Mouse (Mus musculus): ENCODE results near the gene Tlk2. TPM values are rescaled to one million over a fixed set of nuclear protein-coding genes. Genes with fewer than 3 reads are reported as not detected.
"Not testable (repeated sequence)": the region's sequence is repeated elsewhere in the genome, so short reads cannot be mapped to it uniquely, and the experiment has no call there.

Gene Tlk2
- 21.5 and 23.7 TPM in 2 replicates for polyA plus RNA-seq (2015; fragmentation: Nextera tagmentation; extraction: Ambion mirVana)

- no peak within 1 kb of the TSS for H3K27ac ChIP-seq
- H3K9me3 ChIP-seq = no peaks in the 10 kb centered on the region
- peak within 1 kb of the TSS; percentile 95 for H3K4me3 ChIP-seq
- peaks cover 18% of the 10 kb centered on the region for H3K4me1 ChIP-seq
- ATAC-seq (ENCODE audit: low FRiP score, low read depth) = no peak
- no peak within 1 kb of the TSS for H3K9ac ChIP-seq
- H3K36me3 ChIP-seq = peaks cover 8% of the 10 kb centered on the region; the same call in 1 of the 2 replicates
- 43% methylated on average over 2 of the region's 2 CpGs for WGBS
- H3K27me3 ChIP-seq = no peaks in the 10 kb centered on the region
- H3K4me2 ChIP-seq (replicated peaks) = peak within 1 kb of the TSS; percentile 87
Observed at GRCm38 (mm10) chr11:105178516-105178915, at the start of gene Tlk2. Tlk2 (plus strand) TSS chr11:105178807.

GRCm38 (mm10) chr11:105135692-105136091, 42.9 kb upstream of the Tlk2 start:
- Histone ChIP-seq H3K4me2 (replicated peaks) (no peak overlapping the region), H3K27me3 (no peaks in the 10 kb centered on the region), H3K9ac (no peak overlapping the region), H3K4me1 (no peaks in the 10 kb centered on the region), H3K9me3 (no peaks in the 10 kb centered on the region), H3K4me3 (no peak overlapping the region), H3K27ac (no peak overlapping the region), H3K36me3 (peaks cover 99% of the 10 kb centered on the region)
- 93% methylated on average over 7 of the region's 7 CpGs for WGBS
- ATAC-seq (ENCODE audit: low FRiP score, low read depth) = no peak

- peaks cover 93% of the 10 kb centered on the region for H3K36me3 ChIP-seq
- H3K27me3 ChIP-seq; ATAC-seq (ENCODE audit: low FRiP score, low read depth); H3K9me3 ChIP-seq; H3K4me1 ChIP-seq; H3K4me3 ChIP-seq; H3K4me2 ChIP-seq (replicated peaks); H3K27ac ChIP-seq; H3K9ac ChIP-seq: not testable (repeated sequence)
- 90% methylated on average over 2 of the region's 2 CpGs for WGBS
Observed at GRCm38 (mm10) chr11:105137255-105137654, 41.4 kb upstream of the Tlk2 start.

GRCm38 (mm10) chr11:105140512-105140911, 38.1 kb upstream of the Tlk2 start:
- not testable (repeated sequence) for H3K4me1 ChIP-seq; H3K27me3 ChIP-seq; ATAC-seq (ENCODE audit: low FRiP score, low read depth); H3K4me2 ChIP-seq (replicated peaks); H3K9ac ChIP-seq; H3K4me3 ChIP-seq; H3K27ac ChIP-seq; H3K9me3 ChIP-seq
- H3K36me3 ChIP-seq = peaks cover 62% of the 10 kb centered on the region
- 95% methylated on average over 8 of the region's 8 CpGs for WGBS

- Histone ChIP-seq H3K27ac (no peak overlapping the region), H3K36me3 (peaks cover 56% of the 10 kb centered on the region), H3K27me3 (no peaks in the 10 kb centered on the region), H3K4me3 (no peak overlapping the region), H3K4me2 (replicated peaks) (no peak overlapping the region), H3K4me1 (no peaks in the 10 kb centered on the region), H3K9ac (no peak overlapping the region), H3K9me3 (no peaks in the 10 kb centered on the region)
- no peak for ATAC-seq (ENCODE audit: low FRiP score, low read depth)
- 95% methylated on average over 5 of the region's 5 CpGs for WGBS
Observed at GRCm38 (mm10) chr11:105141115-105141514, 37.5 kb upstream of the Tlk2 start.

- H3K4me3 ChIP-seq = no peak overlapping the region
- peaks cover 32% of the 10 kb centered on the region for H3K36me3 ChIP-seq
- H3K27me3 ChIP-seq = no peaks in the 10 kb centered on the region
- no peak overlapping the region for H3K27ac ChIP-seq
- no peak overlapping the region for H3K4me2 ChIP-seq (replicated peaks)
- no peak overlapping the region for H3K9ac ChIP-seq
- ATAC-seq (ENCODE audit: low FRiP score, low read depth) = no peak
- H3K9me3 ChIP-seq = no peaks in the 10 kb centered on the region
- H3K4me1 ChIP-seq = no peaks in the 10 kb centered on the region
Observed at GRCm38 (mm10) chr11:105143564-105143963, 35.0 kb upstream of the Tlk2 start.

GRCm38 (mm10) chr11:105144084-105144483, 34.5 kb upstream of the Tlk2 start:
- Histone ChIP-seq H3K36me3 (peaks cover 27% of the 10 kb centered on the region), H3K9ac (no peak overlapping the region), H3K4me2 (replicated peaks) (no peak overlapping the region), H3K4me3 (no peak overlapping the region), H3K27me3 (no peaks in the 10 kb centered on the region), H3K27ac (no peak overlapping the region), H3K9me3 (no peaks in the 10 kb centered on the region), H3K4me1 (no peaks in the 10 kb centered on the region)
- WGBS = 81% methylated on average over 3 of the region's 3 CpGs
- ATAC-seq (ENCODE audit: low FRiP score, low read depth) = no peak

- WGBS = 58% methylated on average over 11 of the region's 11 CpGs
- no peak overlapping the region for H3K4me2 ChIP-seq (replicated peaks)
- ATAC-seq (ENCODE audit: low FRiP score, low read depth) = no peak
- no peak overlapping the region for H3K27ac ChIP-seq
- no peaks in the 10 kb centered on the region for H3K4me1 ChIP-seq
- H3K9me3 ChIP-seq = no peaks in the 10 kb centered on the region
- peaks cover 21% of the 10 kb centered on the region for H3K36me3 ChIP-seq
- H3K9ac ChIP-seq = no peak overlapping the region
- H3K27me3 ChIP-seq = no peaks in the 10 kb centered on the region
- no peak overlapping the region for H3K4me3 ChIP-seq
Observed at GRCm38 (mm10) chr11:105144508-105145210, 33.9 kb upstream of the Tlk2 start.

- H3K4me2 ChIP-seq (replicated peaks) = no peak overlapping the region
- no peak overlapping the region for H3K9ac ChIP-seq
- H3K27ac ChIP-seq = no peak overlapping the region
- ATAC-seq (ENCODE audit: low FRiP score, low read depth) = no peak
- H3K4me3 ChIP-seq = no peak overlapping the region
- no peaks in the 10 kb centered on the region for H3K9me3 ChIP-seq
- 85% methylated on average over 10 of the region's 10 CpGs for WGBS
- peaks cover 15% of the 10 kb centered on the region for H3K36me3 ChIP-seq
- H3K27me3 ChIP-seq = 0 out of 2 replicates have a peak, but pooled peaks cover 2% of the 10 kb centered on the region
- H3K4me1 ChIP-seq = no peaks in the 10 kb centered on the region
Observed at GRCm38 (mm10) chr11:105145211-105145610, 33.4 kb upstream of the Tlk2 start.

GRCm38 (mm10) chr11:105146593-105146992, 32.0 kb upstream of the Tlk2 start, which contains the start of gene Gm10842:
Gm10842 (plus strand) TSS chr11:105146893.
- Histone ChIP-seq H3K4me1 (peaks cover 8% of the 10 kb centered on the region), H3K4me2 (replicated peaks) (no peak within 1 kb of the TSS), H3K36me3 (peaks cover 4% of the 10 kb centered on the region; the same call in 1 of the 2 replicates), H3K27me3 (peaks cover 10% of the 10 kb centered on the region), H3K9me3 (no peaks in the 10 kb centered on the region), H3K27ac (no peak within 1 kb of the TSS), H3K9ac (no peak within 1 kb of the TSS), H3K4me3 (no peak within 1 kb of the TSS)
- WGBS = 68% methylated on average over 3 of the region's 3 CpGs
- no peak for ATAC-seq (ENCODE audit: low FRiP score, low read depth)

GRCm38 (mm10) chr11:105149353-105149752, 29.3 kb upstream of the Tlk2 start:
- WGBS = 78% methylated on average over 3 of the region's 3 CpGs
- no peak for ATAC-seq (ENCODE audit: low FRiP score, low read depth)
- no peak overlapping the region for H3K9ac ChIP-seq
- H3K27me3 ChIP-seq = peaks cover 13% of the 10 kb centered on the region
- H3K4me1 ChIP-seq = peaks cover 28% of the 10 kb centered on the region
- H3K4me3 ChIP-seq = no peak overlapping the region
- H3K36me3 ChIP-seq = no peaks in the 10 kb centered on the region
- no peak overlapping the region for H3K4me2 ChIP-seq (replicated peaks)
- no peak overlapping the region for H3K27ac ChIP-seq
- H3K9me3 ChIP-seq = no peaks in the 10 kb centered on the region

GRCm38 (mm10) chr11:105149766-105150165, 28.8 kb upstream of the Tlk2 start:
- no peak overlapping the region for H3K4me2 ChIP-seq (replicated peaks)
- no peak for ATAC-seq (ENCODE audit: low FRiP score, low read depth)
- H3K27ac ChIP-seq = no peak overlapping the region
- H3K9me3 ChIP-seq = no peaks in the 10 kb centered on the region
- peaks cover 16% of the 10 kb centered on the region for H3K27me3 ChIP-seq
- WGBS = 95% methylated on average over 1 of the region's 1 CpGs
- H3K4me1 ChIP-seq = peaks cover 28% of the 10 kb centered on the region
- H3K36me3 ChIP-seq = no peaks in the 10 kb centered on the region
- no peak overlapping the region for H3K9ac ChIP-seq
- H3K4me3 ChIP-seq = no peak overlapping the region

- WGBS = 42% methylated on average over 4 of the region's 4 CpGs
- ATAC-seq (ENCODE audit: low FRiP score, low read depth) = no peak
- H3K9me3 ChIP-seq = no peaks in the 10 kb centered on the region
- no peak overlapping the region for H3K27ac ChIP-seq
- no peak overlapping the region for H3K9ac ChIP-seq
- peaks cover 20% of the 10 kb centered on the region for H3K27me3 ChIP-seq
- peaks cover 28% of the 10 kb centered on the region for H3K4me1 ChIP-seq
- no peak overlapping the region; the same call in 1 of the 2 replicates for H3K4me2 ChIP-seq (replicated peaks)
- no peak overlapping the region for H3K4me3 ChIP-seq
- no peaks in the 10 kb centered on the region for H3K36me3 ChIP-seq
Observed at GRCm38 (mm10) chr11:105150691-105151090, 27.9 kb upstream of the Tlk2 start.
